Mouse (Mus musculus) kidney, adult 11 months (tissue): Measurements from ENCODE around the gene Dnase1.
A peak's percentile ranks its signal among the peaks of the same experiment; 100 is the strongest.
"Not testable (repeated sequence)": the region's sequence is repeated elsewhere in the genome, so short reads cannot be mapped to it uniquely, and the experiment has no call there.

Source experiments
- DNase-seq: peaks from one replicate; pipeline ENCODE4 v3.0.0; 2022

Gene Dnase1

GRCm38 (mm10) chr16:4036807-4037206 lies at the start of gene Dnase1:
TSS of gene Dnase1 (plus strand) at chr16:4036942.
- DNase-seq, result peak; percentile 80

- DNase-seq, result no peak
Observed at GRCm38 (mm10) chr16:3988410-3988809, 48.3 kb upstream of the Dnase1 start.

GRCm38 (mm10) chr16:4003489-4004398 lies 33.0 kb upstream of the Dnase1 start, which contains the start of gene Slx4:
TSS of gene Slx4 (minus strand) at chr16:4003770.
- peak; percentile 97 for DNase-seq

- DNase-seq, result no peak
Observed at GRCm38 (mm10) chr16:4012882-4013570, 23.7 kb upstream of the Dnase1 start.

GRCm38 (mm10) chr16:4014040-4014668 lies 22.6 kb upstream of the Dnase1 start:
- no peak for DNase-seq

- not testable (repeated sequence) for DNase-seq
Observed at GRCm38 (mm10) chr16:4016786-4017185, 20.0 kb upstream of the Dnase1 start.

- DNase-seq, result not testable (repeated sequence)
Observed at GRCm38 (mm10) chr16:4017466-4017865, 19.3 kb upstream of the Dnase1 start.

- DNase-seq, result no peak
Observed at GRCm38 (mm10) chr16:4021241-4021640, 15.5 kb upstream of the Dnase1 start.

- DNase-seq, result no peak
Observed at GRCm38 (mm10) chr16:4022719-4023118, 14.0 kb upstream of the Dnase1 start.

GRCm38 (mm10) chr16:4026672-4027071 lies 10.1 kb upstream of the Dnase1 start:
- DNase-seq, result peak; percentile 30

GRCm38 (mm10) chr16:4027211-4027610 lies 9.5 kb upstream of the Dnase1 start:
- DNase-seq, result peak; percentile 86

GRCm38 (mm10) chr16:4029371-4029841 lies 7.3 kb upstream of the Dnase1 start:
- DNase-seq, result peak; percentile 98

GRCm38 (mm10) chr16:4030501-4030900 lies 6.2 kb upstream of the Dnase1 start:
- DNase-seq, result peak; percentile 33

- peak; percentile 65 for DNase-seq
Observed at GRCm38 (mm10) chr16:4031441-4032274, 5.1 kb upstream of the Dnase1 start.

GRCm38 (mm10) chr16:4032341-4032748 lies 4.4 kb upstream of the Dnase1 start:
- DNase-seq, result no peak

- DNase-seq, result no peak
Observed at GRCm38 (mm10) chr16:4033971-4034370, 2.8 kb upstream of the Dnase1 start.

- DNase-seq, result no peak
Observed at GRCm38 (mm10) chr16:4034476-4034875, 2.3 kb upstream of the Dnase1 start.

- DNase-seq, result peak; percentile 74
Observed at GRCm38 (mm10) chr16:4035575-4035974, 1.2 kb upstream of the Dnase1 start.

GRCm38 (mm10) chr16:4037690-4038089 lies 948 bp downstream of the Dnase1 start:
- DNase-seq, result peak; percentile 45

GRCm38 (mm10) chr16:4040206-4040605 lies 3.5 kb downstream of the Dnase1 start:
- no peak for DNase-seq

GRCm38 (mm10) chr16:4041646-4042045 lies 4.9 kb downstream of the Dnase1 start:
- DNase-seq, result peak; percentile 45

- peak; percentile 63 for DNase-seq
Observed at GRCm38 (mm10) chr16:4044093-4044492, 7.4 kb downstream of the Dnase1 start.
